Mouse (Mus musculus) spleen, embryonic (tissue): ENCODE results near the gene Cd59b.
"Not testable (repeated sequence)": the region's sequence is repeated elsewhere in the genome, so short reads cannot be mapped to it uniquely, and the experiment has no call there.

Experiments
- CTCF ChIA-PET: fragments of 350-600 bp; sonication (Branson Sonifier 250); formaldehyde crosslinking; loops from one replicate; lab custom pipeline; 2022; lab: Charles Lee

Gene Cd59b

DNA sequence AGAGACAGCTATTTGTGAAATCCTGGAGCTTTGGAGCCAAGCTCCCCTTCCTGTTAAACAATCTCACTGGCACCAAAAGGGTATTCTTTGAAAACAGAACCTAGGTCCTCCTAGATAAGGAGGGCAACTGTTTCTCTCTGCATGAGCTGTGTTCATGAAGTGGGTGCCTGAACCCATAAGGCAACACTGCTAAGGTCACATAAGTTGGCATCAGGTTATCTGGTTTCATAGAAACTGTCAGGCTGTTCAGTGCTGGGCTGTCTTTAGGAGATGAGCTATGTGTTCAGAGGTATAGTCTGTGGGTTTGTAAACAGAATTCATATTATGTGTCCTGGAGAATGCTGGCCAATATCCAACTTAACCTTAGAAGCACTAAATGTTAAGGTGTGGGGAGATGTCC lies 47.5 kb downstream of the Cd59b start:
- CTCF ChIA-PET, result not testable (repeated sequence)

- CTCF ChIA-PET, result no interaction called here
Measured at GRCm38 (mm10) chr2:104119097-104119496, 49.4 kb downstream of the Cd59b start.

GRCm38 (mm10) chr2:104120312-104120711 lies 50.7 kb downstream of the Cd59b start:
- CTCF ChIA-PET, result no interaction called here

GRCm38 (mm10) chr2:104121681-104122504 lies 52.2 kb downstream of the Cd59b start:
- CTCF ChIA-PET, result interaction anchor here (0.6 kb wide), 1 partner anchor 151 kb away, joined by 3 read pairs; no protein-coding TSS in a partner anchor

GRCm38 (mm10) chr2:104122505-104123378 lies 53.1 kb downstream of the Cd59b start, which contains the start of gene A930018P22Rik:
A930018P22Rik (plus strand) TSS chr2:104122769.
- CTCF ChIA-PET, result interaction anchor here (0.6 kb wide), 1 partner anchor 152 kb away, joined by 3 read pairs; no protein-coding TSS in a partner anchor

DNA sequence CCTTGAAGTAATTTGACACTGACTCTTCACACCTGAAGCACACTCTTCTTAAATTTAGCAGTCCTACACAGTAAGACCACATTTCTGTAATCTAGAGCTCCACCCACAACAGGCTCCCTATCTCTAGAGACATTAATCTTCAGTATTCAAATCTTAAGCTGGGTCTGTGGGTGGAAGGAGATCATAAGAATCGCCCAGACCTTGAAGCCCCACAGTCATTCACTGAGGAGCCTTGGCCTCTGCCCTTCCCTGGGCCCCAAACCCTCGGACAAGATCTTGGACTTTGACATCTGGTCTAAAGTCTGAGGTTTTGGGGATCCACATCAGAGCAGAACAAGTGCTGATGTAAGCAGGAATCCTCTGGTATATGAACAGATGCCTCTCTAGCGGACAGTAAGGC lies 53.9 kb downstream of the Cd59b start:
- CTCF ChIA-PET, result no interaction called here

GRCm38 (mm10) chr2:104124071-104124470 lies 54.4 kb downstream of the Cd59b start:
- CTCF ChIA-PET, result no interaction called here

DNA sequence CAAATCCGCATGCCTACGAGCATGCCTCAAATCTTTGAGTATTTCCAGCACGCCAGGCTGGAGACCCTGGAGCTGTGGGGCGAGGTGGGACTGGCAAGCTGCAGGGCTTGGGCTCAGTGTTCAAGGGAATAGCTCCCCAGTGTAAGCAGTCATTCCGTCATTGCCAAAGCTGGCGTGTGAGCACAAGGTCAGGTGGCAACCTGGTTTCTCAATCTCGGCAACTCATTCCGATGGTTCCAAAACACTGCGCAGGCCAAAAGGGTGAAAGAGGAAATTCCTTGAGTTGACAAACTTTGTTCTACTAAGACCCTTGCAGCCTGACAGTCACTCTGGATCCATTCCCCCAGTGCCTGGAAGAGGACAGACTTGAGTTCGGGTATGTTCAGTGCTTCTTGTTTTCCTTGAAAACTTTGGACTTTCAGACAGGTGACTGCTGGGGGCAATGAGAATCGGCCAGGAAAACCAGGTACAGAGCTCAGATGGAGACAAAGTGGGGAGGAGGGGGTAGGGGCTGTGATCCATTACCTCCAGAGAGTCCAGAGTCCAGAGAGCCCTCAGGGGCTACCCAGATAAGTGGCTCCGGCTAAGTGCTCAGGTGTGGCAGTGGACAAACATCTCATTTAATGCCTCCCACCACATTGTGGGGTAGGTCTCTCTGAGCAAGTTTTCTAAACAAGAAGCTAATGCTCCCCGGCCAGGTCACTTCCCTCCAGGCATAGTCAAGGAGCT lies 59.3 kb downstream of the Cd59b start:
- CTCF ChIA-PET, result no interaction called here

- CTCF ChIA-PET, result no interaction called here
Measured at GRCm38 (mm10) chr2:104130165-104130564, 60.5 kb downstream of the Cd59b start.

DNA sequence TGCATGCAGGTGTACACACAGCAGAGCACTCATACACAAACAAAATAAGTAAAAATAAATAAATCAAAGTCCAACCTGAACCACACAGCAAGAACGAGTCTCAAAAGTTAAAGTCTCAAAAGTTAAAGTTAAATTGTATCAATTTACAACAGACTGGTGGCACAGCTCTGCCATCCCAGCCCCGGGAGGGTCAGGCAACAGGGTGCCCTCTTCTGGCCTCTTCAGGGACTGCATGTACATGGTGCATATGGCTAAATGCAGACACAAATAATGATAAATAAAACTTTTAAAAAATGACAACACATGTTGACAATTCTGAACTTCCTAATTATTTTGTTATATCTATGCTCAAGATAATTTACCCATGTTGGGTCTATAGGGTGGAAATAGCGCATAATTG lies 61.3 kb downstream of the Cd59b start:
- CTCF ChIA-PET, result interaction anchor here (0.5 kb wide), 1 partner anchor 773 kb away, joined by 3 read pairs; no protein-coding TSS in a partner anchor

DNA sequence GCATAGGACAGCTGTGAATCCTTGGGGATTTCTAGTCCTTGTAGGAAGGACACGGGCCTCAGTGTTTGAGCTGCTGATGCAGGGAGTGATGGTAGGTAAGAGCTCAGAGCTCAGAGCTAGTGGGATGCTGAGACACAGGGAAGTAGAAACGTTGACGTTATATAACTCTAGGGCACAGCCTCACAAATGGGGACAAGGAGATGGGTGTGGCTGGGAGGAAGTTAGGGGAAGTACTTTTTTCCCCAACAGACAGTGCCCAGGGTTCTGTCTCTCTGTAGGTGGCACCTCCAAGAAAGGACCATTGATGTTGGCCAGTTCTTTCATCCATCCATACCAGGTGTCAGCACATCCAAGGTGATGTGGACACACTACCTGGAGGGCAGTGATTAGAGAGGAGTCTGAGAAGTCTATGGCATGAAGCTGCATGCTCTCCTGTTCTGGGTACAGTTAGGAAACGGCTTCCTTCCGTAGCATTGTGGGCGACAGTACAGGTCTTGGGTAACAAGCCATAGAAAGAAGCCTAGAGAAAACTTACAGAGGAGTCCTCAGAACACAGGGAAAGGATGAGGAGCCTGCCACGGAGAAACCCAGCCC lies 62.7 kb downstream of the Cd59b start:
- CTCF ChIA-PET, result no interaction called here

DNA sequence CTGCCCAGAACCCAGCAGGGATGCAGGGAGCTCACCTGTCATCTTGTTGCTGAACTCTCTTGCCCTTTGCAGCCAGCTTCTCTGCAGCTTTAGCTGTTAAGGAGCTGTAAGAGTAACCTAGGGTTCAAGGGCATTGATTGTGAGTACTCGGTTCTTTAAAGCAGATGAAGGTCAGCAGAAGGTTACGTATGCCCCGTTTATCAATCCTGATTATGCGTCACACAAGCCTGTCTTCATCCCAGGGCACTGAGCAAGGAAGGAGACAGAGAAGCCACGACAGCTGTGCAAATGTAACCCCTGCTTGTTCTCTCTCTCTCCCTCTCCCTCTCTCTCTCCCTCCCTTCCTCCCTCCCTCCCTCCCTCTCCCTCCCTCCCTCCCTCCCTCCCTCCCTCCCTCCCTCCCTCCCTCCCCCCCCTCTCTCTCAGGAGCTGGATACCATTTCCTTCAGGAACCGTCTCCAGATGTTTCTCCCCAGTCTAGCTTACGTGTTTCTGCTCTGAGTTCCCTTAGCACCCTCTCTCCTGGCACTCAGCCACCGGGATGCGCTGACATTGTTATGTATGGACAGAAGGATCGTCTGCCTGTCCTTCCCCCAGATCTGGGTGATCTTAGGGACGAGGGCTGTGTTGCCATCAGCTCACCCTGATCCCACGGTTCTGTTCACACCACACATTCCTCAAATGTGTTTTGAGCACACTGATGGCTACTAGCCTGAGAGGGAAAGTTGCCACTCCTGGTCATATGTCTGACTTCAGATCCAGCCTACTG lies 63.6 kb downstream of the Cd59b start:
- CTCF ChIA-PET, result no interaction called here

DNA sequence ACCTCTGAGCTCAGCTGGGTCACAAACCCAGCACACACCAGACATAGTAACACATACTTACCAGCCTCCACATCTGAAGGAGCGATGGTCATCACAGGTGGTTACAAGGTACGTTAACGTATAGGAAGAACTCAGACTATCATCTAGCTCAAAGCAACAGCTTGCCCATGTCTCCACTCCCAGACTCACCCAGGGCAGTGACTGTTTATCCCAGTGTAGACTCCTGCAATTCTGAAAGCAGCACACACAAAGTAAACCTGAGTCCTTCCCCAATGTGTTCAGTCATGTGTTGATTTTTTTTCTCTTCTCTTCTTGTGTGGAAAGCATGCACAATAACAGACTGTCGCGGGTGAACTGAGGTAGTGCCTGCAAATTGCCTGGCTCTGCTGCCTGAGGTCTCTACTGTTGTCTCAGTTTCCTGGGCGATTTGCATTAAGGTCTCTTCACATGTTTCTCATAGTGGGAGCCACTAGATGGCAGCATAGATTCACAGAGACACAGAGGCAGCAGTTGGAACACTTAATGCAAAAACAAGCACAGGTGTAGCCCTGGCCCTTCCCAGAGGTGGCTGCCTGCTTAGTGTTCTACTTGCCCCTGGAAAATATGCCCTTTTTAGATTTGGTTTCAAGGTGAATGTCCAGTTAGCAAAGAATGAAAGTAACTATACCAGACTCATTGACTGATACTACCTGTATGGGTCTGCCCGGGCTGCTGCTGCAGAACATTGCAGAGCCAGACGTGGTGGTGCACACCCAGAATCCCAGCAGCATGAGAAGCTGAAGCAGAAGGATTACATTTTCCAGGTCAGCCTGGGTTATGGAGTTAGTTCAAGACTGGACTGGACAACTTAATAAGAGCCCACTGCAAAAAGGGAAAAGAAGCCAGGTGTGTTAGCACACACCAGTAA lies 64.8 kb downstream of the Cd59b start:
- CTCF ChIA-PET, result no interaction called here

DNA sequence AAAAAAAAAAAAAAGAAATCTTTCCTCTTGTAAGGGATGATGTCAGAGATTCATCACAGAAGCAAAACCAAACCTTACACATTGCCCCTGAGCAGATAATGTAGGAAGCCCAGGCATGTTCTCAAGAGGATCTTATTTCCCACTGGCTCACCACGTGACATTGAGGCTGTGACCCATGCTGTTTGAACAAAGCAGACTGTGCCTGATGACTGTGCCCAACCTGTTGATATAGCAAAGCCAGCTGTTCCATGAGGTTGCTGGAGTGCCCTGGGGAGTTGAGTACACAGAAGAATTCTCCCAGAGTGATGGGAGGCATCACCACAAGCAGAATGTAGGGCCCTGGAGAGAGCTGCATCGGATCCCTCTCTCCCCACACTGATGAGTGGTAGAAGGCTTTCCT lies 66.3 kb downstream of the Cd59b start:
- CTCF ChIA-PET, result no interaction called here
